ENCODE assay signal across 17 mouse cellular contexts in genomic region chr11:76499564-76499963, GRCm38 (mm10).
DNase-seq lines count a peak whose midpoint lies in the region; ATAC-seq and TF ChIP-seq lines count a peak whose summit lies in the region.
"Had no signal": no experiment of that assay in that cellular context is flagged by ENCODE, and none has a peak within 500 bp of the region (broad histone marks: within the 10 kb centered on the region; RNA-seq: fewer than 3 reads in every experiment).

No protein-coding gene starts in this region.

- H3K9ac ChIP-seq in ES-Bruce4 (ENCODE audit: low read depth, poor library complexity, severe bottlenecking) = no peak overlapping the region
- no peak overlapping the region for H3K9ac ChIP-seq in embryonic facial prominence, embryonic 13.5 days
- no peak overlapping the region for H3K9ac ChIP-seq in intestine, embryonic 16.5 days (ENCODE audit: low read depth, low read length)
- H3K9ac ChIP-seq: midbrain, embryonic 13.5 days had no signal

- WGBS in heart, embryonic 10.5 days = 66% methylated on average over 7 of the region's 7 CpGs
- 63% methylated on average over 7 of the region's 7 CpGs for WGBS in embryonic facial prominence, embryonic 13.5 days
- WGBS in intestine, embryonic 16.5 days = 77% methylated on average over 7 of the region's 7 CpGs

- TF ChIP-seq CTCF in ES-Bruce4 (IDR thresholded peaks at IDR 0.05; ENCODE audit: low read depth, low read length) = no peak

- H3K27ac ChIP-seq in heart, embryonic 10.5 days = peak overlapping the region; percentile 56
- peak overlapping the region; percentile 45 for H3K27ac ChIP-seq in ES-Bruce4 (ENCODE audit: insufficient read depth, low read length)
- H3K27ac ChIP-seq in embryonic facial prominence, embryonic 13.5 days = peak overlapping the region; percentile 44; the same call in 1 of the 2 replicates
- H3K27ac ChIP-seq in intestine, embryonic 16.5 days (ENCODE audit: low read length) = no peak overlapping the region
- H3K27ac ChIP-seq: macrophage; midbrain, embryonic 13.5 days had no signal

- H3K4me2 ChIP-seq in embryonic facial prominence, embryonic 13.5 days = no peak overlapping the region
- no peak overlapping the region for H3K4me2 ChIP-seq in intestine, embryonic 16.5 days (ENCODE audit: low read depth, low read length)
- H3K4me2 ChIP-seq: liver, embryonic 11.5 days; midbrain, embryonic 13.5 days had no signal

- H3K9me3 ChIP-seq in heart, embryonic 10.5 days = no peaks in the 10 kb centered on the region
- no peaks in the 10 kb centered on the region for H3K9me3 ChIP-seq in ES-Bruce4 (replicated peaks; ENCODE audit: control insufficient read depth, insufficient read depth, low read length, poor library complexity, severe bottlenecking)
- H3K9me3 ChIP-seq in embryonic facial prominence, embryonic 13.5 days = no peaks in the 10 kb centered on the region
- no peaks in the 10 kb centered on the region for H3K9me3 ChIP-seq in intestine, embryonic 16.5 days (ENCODE audit: control insufficient read depth, low read length)
- H3K9me3 ChIP-seq: midbrain, embryonic 13.5 days had no signal

- H3K27me3 ChIP-seq in heart, embryonic 10.5 days (ENCODE audit: insufficient read depth, poor library complexity, severe bottlenecking) = no peaks in the 10 kb centered on the region
- H3K27me3 ChIP-seq in ES-Bruce4 (ENCODE audit: control insufficient read depth, insufficient read depth, low read length, poor library complexity, severe bottlenecking) = no peaks in the 10 kb centered on the region
- H3K27me3 ChIP-seq in embryonic facial prominence, embryonic 13.5 days = no peaks in the 10 kb centered on the region
- no peaks in the 10 kb centered on the region for H3K27me3 ChIP-seq in intestine, embryonic 16.5 days (replicated peaks; ENCODE audit: control insufficient read depth, insufficient read depth, low read length)
- H3K27me3 ChIP-seq: midbrain, embryonic 13.5 days had no signal

- TF ChIP-seq POLR2A in ES-Bruce4 (IDR thresholded peaks at IDR 0.05; ENCODE audit: insufficient read depth, low read length) = no peak

- ATAC-seq in embryonic facial prominence, embryonic 13.5 days (ENCODE audit: insufficient number of reproducible peaks, insufficient read depth, low FRiP score, low TSS enrichment, low read depth) = no peak
- no peak for ATAC-seq in megakaryocyte, adult 5-6 weeks (ENCODE audit: poor library complexity, severe bottlenecking)
- no peak for ATAC-seq in intestine, embryonic 16.5 days
- ATAC-seq: midbrain, embryonic 13.5 days had no signal

- no peak overlapping the region for H3K4me3 ChIP-seq in heart, embryonic 10.5 days
- H3K4me3 ChIP-seq in ES-Bruce4 (ENCODE audit: low read depth, low read length) = no peak overlapping the region
- H3K4me3 ChIP-seq in embryonic facial prominence, embryonic 13.5 days = no peak overlapping the region
- H3K4me3 ChIP-seq in intestine, embryonic 16.5 days (ENCODE audit: low read length) = no peak overlapping the region
- H3K4me3 ChIP-seq: midbrain, embryonic 13.5 days had no signal

- intact Hi-C loops in heart, postnatal 25 days (cut with DNase I) = no loop called here

- TF ChIP-seq EP300 in ES-Bruce4 (IDR thresholded peaks at IDR 0.05; ENCODE audit: insufficient read depth, low read depth, low read length) = no peak

- peaks cover 62% of the 10 kb centered on the region for H3K4me1 ChIP-seq in heart, embryonic 10.5 days
- H3K4me1 ChIP-seq in ES-Bruce4 (ENCODE audit: control insufficient read depth, insufficient read depth, low read length) = peaks cover 4% of the 10 kb centered on the region
- peaks cover 50% of the 10 kb centered on the region for H3K4me1 ChIP-seq in embryonic facial prominence, embryonic 13.5 days
- peaks cover 7% of the 10 kb centered on the region for H3K4me1 ChIP-seq in intestine, embryonic 16.5 days (ENCODE audit: control insufficient read depth, insufficient read depth, low read length)

- H3K36me3 ChIP-seq in heart, embryonic 10.5 days = no peaks in the 10 kb centered on the region
- no peaks in the 10 kb centered on the region for H3K36me3 ChIP-seq in ES-Bruce4 (ENCODE audit: control insufficient read depth, insufficient read depth, low read length, poor library complexity, severe bottlenecking)
- H3K36me3 ChIP-seq in embryonic facial prominence, embryonic 13.5 days = no peaks in the 10 kb centered on the region
- no peaks in the 10 kb centered on the region for H3K36me3 ChIP-seq in intestine, embryonic 16.5 days (ENCODE audit: control insufficient read depth, insufficient read depth, low read length)
- H3K36me3 ChIP-seq: midbrain, embryonic 13.5 days had no signal

- no peak for DNase-seq in heart, embryonic 10.5 days (ENCODE audit: low spot score)
- no peak for DNase-seq in heart, postnatal 25 days (ENCODE audit: low spot score)
- DNase-seq in 3T3-L1 (ENCODE audit: low read depth, low spot score) = peak; percentile 69
- no peak for DNase-seq in frontal cortex, postnatal 25 days (ENCODE audit: low spot score in 2 of 2)
- DNase-seq: adrenal gland, postnatal 10 days; cerebellum, adult 18-20 months; kidney, adult 9 months; kidney, postnatal 4 days; lung, adult 2 months; thymus, postnatal 25 days had no signal
